Mouse (Mus musculus): ENCODE measurements around the gene Dnah8.

DNA sequence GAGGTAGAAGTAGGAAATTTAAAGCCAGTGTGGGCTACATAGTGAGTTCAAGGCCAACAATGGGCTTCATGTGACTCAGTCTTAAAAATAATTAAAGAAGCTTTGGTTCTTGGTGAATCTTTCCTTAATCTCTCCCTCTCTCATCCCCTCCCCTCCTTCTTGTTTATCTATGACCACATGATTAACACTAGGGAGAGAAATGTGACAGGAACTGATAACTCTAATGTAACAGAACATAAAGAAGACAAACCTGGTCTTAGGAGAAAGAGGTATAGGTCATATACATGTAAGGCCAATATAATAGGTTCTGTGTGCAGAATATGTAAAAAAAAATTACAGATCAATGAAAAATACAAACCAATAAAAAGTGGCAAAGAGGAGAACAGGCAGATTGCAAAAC lies 10.8 kb upstream of the Dnah8 start:
- no peak for TF ChIP-seq CTCF (IDR thresholded peaks at IDR 0.05; ENCODE audit: borderline replicate concordance, insufficient read depth, low read depth, low read length)
- no peak for TF ChIP-seq POLR2A (IDR thresholded peaks at IDR 0.05; ENCODE audit: borderline replicate concordance, insufficient read depth, low read length)
